Mouse (Mus musculus) gastrocnemius, adult 2 months (tissue): ENCODE measurements at regions not wholly inside any gene's neighbourhood (a gene's known extent, or its start where the extent isn't known, plus 50 kb on each side); places are given as distances from the start of the nearest gene placed in this dataset.
A peak's percentile ranks its signal among the peaks of the same experiment; 100 is the strongest.

Source experiments
- DNase-seq: peaks from one replicate; pipeline ENCODE4 v3.0.0; 2022
- H3K27ac ChIP-seq: fragments of 200-600 bp; 2 replicates; pipeline ENCODE4 v1.8.1; 2022; ENCODE audit warnings: mild to moderate bottlenecking
- H3K4me3 ChIP-seq: fragments of 200-600 bp; 2 replicates; pipeline ENCODE4 v1.8.1; 2022; ENCODE audit warnings: mild to moderate bottlenecking, moderate library complexity
- CTCF ChIP-seq: fragments of 200-600 bp; IDR thresholded peaks from 2 replicates; pipeline ENCODE4 v1.8.1; 2022; ENCODE audit warnings: antibody characterized with exemption, mild to moderate bottlenecking, moderate library complexity
- intact Hi-C: fragments of 180-260 bp; cut with DNase I; formaldehyde crosslinking; loops from one replicate; pipeline ENCODE4 v1.15.1; 2025

DNA sequence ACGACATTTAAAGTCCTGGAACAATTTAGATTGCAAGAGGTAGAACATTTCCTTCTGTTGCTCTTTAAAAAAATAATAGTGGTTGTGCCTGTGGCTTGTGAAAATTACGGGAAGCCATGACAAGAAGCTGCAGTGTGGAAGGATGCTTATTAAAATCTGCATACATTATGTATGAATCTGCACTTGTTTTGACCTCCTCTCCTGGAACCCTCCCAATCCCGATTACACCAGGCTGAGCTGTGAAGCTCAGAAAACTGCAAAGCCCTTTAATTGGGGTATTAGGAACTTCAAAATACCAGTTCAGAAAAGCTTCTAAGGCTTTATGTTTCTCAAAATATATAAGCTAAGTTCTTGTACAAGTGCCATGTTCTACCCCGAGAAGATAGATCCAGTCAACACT is 171.8 kb downstream of the Fam76b start:
- TF ChIP-seq CTCF = no peak
- Histone ChIP-seq H3K27ac (no peak overlapping the region), H3K4me3 (no peak overlapping the region)
- intact Hi-C loops = no loop called here
- no peak for DNase-seq

DNA sequence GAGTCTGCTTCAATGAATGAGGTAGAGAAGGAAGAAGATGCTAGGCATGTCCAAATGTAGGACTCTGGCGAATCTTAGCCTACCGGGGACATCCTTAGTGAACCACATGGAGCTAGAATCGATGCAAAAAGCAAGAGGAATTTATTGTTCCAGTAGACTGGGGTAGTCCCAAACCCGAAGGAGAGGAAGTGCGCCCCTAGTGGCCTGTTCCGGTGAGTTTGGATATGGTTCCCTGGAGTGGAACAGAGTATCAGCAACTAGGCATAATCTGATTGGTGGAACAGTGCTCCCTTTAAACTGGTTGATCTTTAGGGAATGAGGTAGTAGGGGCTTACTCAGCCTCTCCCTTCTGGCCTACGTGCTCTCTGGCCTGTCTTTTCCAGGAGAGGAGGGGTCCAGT is 174.0 kb downstream of the Fam76b start:
- no peak for DNase-seq
- H3K4me3 ChIP-seq = no peak overlapping the region
- H3K27ac ChIP-seq = no peak overlapping the region
- TF ChIP-seq CTCF = peak; percentile 38
- intact Hi-C loops = no loop called here

DNA sequence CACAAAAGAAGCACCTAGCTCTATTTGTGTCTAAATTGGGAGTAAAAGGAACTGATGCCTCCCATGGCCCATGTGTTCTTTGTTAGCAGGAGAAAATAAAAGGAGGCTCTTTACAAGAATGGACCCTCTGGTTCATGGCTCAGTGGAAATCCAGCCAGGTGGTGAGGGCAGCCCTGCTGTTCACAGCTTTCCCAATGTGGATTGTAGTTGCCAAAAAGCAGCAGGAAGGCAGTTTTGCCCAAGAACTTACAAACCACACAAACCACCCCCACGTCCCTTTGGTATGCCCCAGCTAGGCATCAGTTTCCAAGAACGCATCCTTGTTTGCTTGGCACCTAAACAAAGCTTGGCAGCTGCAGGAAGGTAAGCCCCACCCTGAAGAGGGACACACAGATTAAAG is 174.7 kb downstream of the Fam76b start:
- H3K4me3 ChIP-seq = no peak overlapping the region
- no peak for DNase-seq
- intact Hi-C loops = no loop called here
- no peak for TF ChIP-seq CTCF
- no peak overlapping the region for H3K27ac ChIP-seq

DNA sequence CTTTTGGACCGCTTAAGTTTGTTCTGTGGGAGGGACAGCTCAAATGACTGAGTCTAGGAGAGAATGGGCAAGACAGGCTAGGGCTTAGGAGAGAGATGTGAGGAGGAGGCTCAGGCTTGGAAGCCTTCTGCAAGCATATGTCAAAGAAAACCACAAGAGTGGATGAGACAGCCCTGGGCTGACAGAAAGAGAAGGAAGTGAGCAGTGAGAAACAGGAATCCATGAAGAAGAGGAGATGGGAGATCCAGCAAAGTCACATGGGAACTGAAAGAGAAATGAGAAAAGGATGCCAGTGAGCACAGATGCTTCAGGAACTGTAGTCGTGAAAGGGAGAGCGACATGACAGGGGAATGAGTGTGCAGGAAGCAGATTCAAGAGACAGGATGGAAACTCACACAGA is 175.6 kb downstream of the Fam76b start:
- intact Hi-C loops = no loop called here
- no peak for TF ChIP-seq CTCF
- H3K27ac ChIP-seq = no peak overlapping the region
- H3K4me3 ChIP-seq = no peak overlapping the region
- DNase-seq = no peak

DNA sequence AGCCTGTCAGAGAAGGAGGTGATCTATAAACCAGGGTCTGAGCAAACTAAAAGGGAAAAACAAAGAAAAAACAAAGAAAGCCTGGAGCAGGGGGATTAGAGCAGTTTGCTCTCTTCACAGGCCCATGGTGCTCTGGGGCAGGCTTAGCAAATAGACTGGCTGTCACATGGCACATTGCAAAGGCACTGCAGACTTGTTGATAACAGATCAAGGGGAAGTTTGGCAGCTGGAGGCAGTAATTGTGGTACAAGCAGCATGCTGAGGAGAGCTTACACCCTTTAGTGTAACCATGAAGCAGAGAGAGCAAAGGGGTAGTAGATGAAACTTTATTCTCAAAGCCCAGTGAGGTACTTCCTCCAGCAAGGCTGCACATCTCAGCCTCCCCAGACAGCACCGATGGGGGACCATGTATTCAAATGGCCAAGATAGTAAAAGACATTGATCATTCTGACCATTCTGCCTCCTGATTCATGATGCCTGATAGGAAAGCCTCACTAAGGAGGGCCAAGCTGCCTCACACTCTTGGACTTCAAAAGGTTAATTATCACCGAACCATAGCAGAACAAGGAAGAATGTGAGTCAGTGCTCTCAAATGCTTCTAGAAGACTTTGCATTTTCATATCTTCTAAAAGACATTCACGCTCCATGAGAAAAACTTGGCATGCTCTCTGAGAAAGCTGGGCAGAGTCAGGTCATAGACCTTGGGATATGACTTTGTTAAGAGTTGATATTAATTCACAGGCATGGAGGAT is 178.9 kb downstream of the Fam76b start:
- intact Hi-C loops = no loop called here
- H3K27ac ChIP-seq = no peak overlapping the region
- TF ChIP-seq CTCF = no peak
- no peak for DNase-seq
- no peak overlapping the region for H3K4me3 ChIP-seq

DNA sequence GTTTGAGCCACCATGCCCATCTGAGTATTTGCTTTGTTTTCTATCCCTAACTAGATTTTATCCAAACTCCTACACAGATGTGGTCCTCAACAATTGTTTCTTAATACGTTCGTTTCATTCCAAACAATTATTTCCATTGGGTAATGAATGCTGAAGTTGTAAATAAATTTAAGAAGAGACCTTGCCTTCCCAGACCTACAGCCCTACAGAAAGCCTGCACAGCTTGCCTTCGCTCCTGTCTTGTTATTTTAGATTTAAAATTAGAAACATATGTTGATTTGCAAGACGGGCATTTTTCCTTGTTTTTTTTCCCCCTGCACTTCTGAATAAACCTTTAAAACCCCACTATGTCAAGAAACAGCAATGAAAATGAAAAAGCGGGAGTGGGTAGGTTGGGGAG is 181.9 kb downstream of the Fam76b start:
- intact Hi-C loops = no loop called here
- H3K4me3 ChIP-seq = no peak overlapping the region
- no peak for DNase-seq
- TF ChIP-seq CTCF = no peak
- no peak overlapping the region for H3K27ac ChIP-seq

DNA sequence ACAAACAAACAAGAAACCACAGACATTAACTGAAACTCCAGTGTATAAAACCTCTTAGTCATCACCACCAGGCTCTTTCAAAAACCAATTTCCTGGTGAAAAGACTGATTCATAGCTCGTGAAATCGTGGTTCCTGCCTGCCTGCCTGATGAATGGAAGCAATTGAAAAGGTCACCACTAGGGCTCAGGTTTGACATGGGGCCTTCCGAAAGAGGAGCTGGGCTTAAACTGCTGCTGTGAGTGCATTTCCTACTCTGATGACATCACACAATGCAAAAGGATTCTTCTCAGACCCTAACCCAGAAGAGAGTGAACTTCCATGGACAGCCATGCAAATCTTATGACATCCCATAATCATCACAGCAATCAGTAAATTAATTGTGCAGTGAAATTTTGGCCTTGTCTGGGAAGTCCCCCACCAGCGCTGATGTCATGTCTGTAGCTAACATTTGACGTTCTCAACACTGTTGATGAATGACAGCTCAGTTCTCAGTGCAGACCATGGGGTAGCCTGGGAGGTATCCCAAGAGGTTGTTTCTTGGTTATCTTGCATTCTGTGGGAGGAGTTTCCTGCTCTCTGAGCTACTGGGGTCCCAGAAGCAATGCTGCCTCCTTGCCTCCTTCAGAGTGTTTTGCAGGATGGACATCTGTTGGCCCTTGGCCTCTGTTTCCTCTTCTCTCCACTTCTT is 182.9 kb downstream of the Fam76b start:
- peak; percentile 11; the same call in 1 of the 2 replicates for TF ChIP-seq CTCF
- DNase-seq = no peak
- Histone ChIP-seq H3K27ac (no peak overlapping the region), H3K4me3 (no peak overlapping the region)
- intact Hi-C loops = loop anchor here (2.0 kb wide), 1 partner anchor 66 kb away; no protein-coding TSS in a partner anchor

DNA sequence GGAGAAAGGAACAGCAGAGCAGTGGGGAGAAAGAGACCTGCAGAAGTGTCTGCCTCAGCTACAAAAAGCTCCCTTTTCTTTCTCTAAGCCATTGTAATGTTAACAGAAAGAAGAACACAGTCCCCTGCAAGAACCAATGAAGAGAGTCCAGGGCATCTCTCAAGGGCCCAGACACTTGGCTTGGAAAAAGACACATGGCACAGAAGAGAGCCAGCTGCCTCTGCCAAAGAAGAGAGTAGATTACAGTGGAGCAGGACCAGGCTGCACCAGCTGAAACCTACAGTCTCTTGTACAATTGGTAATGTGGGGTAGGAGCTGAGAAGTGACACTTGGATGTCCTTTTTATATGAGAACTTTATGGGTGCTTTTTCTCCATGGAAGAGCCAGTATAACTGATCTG is 196.7 kb downstream of the Fam76b start:
- no peak overlapping the region for H3K4me3 ChIP-seq
- peak; percentile 27 for DNase-seq
- no peak for TF ChIP-seq CTCF
- H3K27ac ChIP-seq = no peak overlapping the region
- intact Hi-C loops = no loop called here

DNA sequence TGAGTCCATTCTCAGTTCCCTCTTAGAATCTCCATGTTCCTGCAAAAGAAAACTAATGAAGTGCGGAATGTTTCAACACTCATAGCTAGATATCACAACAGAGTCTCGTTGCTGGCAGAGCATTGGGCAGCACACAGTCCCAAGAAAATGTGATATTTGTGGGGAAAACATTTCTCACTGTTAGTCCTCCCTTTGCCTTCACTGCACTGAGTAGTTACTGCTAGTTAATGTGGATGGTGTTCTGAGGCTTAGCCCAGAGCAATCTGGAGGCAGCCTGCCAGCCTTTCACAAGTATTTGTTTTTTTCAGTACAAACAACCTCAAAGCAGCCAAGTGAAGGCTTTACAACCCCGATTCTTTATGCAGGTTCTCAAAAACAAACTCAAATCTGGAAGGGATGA is 197.2 kb downstream of the Fam76b start:
- peak; percentile 30 for DNase-seq
- intact Hi-C loops = no loop called here

DNA sequence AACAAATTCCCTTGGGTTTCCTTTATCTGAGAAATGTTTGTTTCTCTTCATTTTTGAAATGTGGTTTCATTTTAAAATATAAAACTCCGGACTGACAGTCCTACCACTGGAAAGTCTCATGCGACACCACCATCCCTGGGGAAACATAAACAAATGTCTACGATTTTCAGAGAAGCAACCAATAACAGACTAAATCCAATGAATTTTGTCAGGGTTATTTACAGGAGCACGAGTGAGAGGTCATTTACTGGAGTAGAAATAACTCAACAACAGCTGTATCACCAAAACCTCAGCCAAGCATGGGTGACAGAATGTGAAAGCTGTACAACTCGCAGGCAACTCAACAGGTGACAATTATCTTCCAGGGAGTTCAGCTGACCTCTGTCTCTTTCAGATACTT is 200.5 kb downstream of the Fam76b start:
- no peak overlapping the region for H3K4me3 ChIP-seq
- intact Hi-C loops = no loop called here
- no peak for TF ChIP-seq CTCF
- DNase-seq = no peak
- no peak overlapping the region for H3K27ac ChIP-seq

More for the DNA sequence above, 197.2 kb downstream of the Fam76b start:
- no peak for TF ChIP-seq CTCF
- Histone ChIP-seq H3K27ac (no peak overlapping the region), H3K4me3 (no peak overlapping the region)

DNA sequence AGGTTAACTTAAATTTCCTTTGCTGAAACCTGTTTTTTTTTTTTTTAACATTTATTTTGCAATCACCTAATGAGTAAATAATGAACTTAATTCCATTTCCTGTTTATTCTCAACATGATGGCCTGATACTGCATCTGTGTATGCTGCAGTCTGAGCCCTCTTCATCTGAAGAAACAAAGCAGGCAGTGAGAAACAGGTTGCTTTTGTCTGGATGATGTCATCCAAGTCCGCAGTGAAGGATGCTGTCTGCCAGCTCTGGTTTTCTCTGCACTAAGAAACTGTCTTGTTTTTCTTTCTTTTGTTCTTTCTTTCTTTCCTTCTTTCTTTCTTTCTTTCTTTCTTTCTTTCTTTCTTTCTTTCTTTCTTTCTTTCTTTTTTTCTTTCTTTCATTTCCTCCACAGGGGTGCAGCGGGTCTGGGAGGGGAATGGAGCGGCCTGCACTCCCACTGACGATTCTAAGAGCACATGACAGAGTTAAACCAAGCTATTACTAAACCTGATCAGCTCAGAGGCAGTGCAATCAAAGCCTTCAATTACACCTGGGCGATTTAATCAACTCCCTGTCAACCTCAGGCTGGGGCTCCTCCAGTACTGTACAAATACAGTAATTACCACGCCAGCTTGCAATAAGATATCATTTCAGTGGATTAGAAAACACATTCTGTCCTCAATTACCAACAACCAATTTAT is 204.0 kb downstream of the Fam76b start:
- no peak for TF ChIP-seq CTCF
- no peak for DNase-seq
- Histone ChIP-seq H3K4me3 (no peak overlapping the region), H3K27ac (no peak overlapping the region)
- intact Hi-C loops = no loop called here

DNA sequence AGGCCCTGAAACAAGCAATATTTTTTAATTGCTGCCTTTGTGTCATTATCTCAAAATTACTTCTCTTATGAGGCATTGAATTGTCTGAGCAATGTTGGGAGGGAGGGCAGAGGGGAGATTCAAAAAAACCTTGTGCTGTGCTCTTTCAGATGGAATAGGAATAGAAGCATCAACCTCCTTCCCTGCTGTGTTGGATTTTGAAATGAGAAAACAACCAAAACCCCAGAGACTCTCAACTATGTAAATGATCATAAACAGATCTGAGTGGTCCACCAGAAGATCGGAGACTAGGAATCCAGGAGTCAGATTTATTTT is 204.5 kb downstream of the Fam76b start:
- TF ChIP-seq CTCF = no peak
- no peak for DNase-seq
- Histone ChIP-seq H3K27ac (no peak overlapping the region), H3K4me3 (no peak overlapping the region)
- intact Hi-C loops = no loop called here

DNA sequence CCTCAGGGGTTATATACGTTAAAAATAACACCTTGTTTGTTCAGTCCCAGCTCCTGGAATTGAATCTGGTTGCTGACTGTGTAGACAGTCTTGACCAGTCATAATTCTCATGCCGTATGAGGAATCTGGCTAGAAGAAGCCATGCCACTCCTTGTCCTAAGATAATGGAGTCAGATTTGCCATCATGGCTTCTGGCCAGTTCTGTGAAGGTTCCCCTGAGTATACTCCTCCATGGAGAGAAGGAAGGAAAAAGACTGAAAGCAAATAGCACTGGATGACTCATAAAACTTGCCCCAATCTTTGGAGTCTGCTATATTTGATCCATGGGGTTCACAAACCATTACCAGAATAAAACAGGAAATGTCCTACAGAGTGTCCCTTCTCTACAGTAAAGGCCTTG is 208.0 kb downstream of the Fam76b start:
- TF ChIP-seq CTCF = no peak
- no peak overlapping the region for H3K27ac ChIP-seq
- DNase-seq = no peak

More for the DNA sequence above, 208.0 kb downstream of the Fam76b start:
- intact Hi-C loops = no loop called here
- H3K4me3 ChIP-seq = no peak overlapping the region
